Mouse (Mus musculus) cerebellum, adult 11-12 months (tissue): Measurements from ENCODE around the gene Gcn1l1.
"Not testable (repeated sequence)": the region's sequence is repeated elsewhere in the genome, so short reads cannot be mapped to it uniquely, and the experiment has no call there.

Source experiments
- DNase-seq: peaks from one replicate; pipeline ENCODE4 v3.0.0; 2022

Gcn1l1 gene

GRCm38 (mm10) chr5:115564737-115565393, at the start of gene Gcn1l1:
Gene Gcn1l1, plus strand, starts transcription at chr5:115565254.
- peak; percentile 77 for DNase-seq

DNA sequence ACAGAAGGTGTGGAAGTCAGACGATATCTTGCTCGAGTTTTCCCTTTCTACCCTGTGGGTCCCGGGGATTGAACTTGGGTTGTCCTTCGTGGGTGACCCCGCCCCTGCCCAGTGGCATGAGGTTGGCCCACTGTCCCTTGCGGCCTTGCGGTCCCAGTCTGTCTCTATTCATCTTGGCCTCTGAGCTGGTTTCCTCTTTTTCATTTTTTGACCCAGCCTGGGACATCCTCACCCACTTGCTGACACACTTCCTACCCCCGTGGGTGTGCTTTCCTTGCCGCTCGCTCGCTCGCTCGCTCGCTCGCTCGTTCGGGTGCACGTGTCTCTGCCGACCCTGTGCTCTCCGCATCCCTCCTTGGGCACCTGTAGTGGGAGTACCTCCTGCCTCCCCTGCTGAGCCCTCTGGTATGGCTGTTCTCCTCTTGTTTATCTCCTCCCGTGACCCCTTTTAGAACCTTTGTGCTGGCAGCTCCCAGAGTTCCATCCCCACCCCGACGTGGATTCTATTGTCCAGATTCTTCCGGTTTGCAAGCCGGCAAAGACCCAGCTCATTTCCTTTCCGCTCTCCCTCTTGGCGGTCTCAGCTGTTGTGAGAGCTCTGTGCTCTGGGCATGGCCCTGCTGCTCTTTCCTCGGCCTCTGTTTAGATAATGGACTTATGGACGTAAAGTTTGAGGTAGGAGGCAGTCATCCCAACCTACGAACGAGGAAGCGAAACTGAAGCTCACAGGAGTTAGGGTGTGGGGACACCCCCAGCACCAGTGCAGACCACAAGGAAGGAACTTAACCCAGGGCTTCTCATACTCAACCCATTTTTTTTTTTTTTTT, 48.8 kb upstream of the Gcn1l1 start:
- no peak for DNase-seq

- no peak for DNase-seq
Observed at GRCm38 (mm10) chr5:115516908-115517307, 48.1 kb upstream of the Gcn1l1 start.

GRCm38 (mm10) chr5:115517501-115517900, 47.6 kb upstream of the Gcn1l1 start:
- DNase-seq, result no peak

DNA sequence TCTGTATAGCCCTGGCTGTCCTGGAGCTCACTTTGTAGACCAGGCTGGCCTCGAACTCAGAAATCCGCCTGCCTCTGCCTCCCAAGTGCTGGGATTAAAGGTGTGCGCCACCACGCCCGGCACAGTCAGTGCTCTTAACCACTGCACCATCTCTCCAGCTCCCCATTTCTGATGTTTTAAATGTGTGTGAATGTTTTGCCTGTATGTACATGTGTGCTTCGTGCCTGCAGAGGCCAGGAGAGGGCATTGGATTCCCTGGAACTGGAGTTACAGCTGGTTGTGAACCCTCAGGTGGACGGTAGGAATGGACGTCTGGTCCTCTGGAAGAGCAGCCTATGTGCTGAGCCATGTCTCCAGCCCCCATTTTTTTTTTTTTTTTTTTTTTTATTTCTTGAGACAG, 46.8 kb upstream of the Gcn1l1 start:
- DNase-seq, result not testable (repeated sequence)

GRCm38 (mm10) chr5:115520325-115520869, 44.7 kb upstream of the Gcn1l1 start:
- no peak for DNase-seq

DNA sequence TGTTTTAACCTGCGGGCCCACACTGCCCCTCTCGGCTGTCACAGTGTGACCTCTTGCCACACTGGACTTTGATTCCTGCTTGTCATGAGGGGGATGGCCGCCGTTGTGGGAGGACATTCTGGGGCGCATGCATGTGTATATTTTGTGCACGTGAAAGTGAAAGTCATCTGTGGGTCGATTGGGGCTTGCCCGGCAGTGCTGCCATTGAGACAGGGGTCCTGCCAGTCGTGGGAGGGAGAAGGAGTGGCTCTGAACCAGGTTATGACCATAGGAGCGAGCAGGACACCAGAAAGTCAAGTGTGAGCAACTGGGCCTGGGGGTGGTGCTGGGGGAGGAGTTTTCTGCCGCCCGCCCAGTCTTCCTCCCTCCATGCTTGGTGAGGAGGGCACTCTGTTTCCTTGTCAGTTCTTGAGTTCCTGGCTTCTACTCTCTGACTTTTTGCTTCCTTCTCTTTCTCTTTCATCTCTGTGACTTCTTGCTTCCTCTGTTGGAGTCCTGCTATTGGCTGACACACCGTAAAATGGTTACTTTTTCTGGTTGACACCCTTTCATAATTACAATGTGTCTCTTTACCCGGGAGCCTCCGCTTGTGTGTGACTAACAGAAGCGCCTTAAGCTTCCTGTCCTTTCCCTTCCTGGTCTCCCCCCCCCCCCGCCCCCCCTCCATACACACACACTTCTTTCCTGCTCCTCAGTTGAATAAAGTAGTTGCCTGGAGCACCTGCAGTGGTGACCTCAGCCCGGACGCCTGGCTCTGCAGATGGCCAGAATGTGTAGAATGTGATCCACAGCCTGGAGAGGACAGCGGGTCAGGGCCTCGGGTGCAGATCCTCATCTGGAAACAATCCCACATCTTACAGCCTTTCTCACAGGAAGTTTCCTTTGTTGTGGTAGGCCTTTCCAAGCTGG, 43.2 kb upstream of the Gcn1l1 start:
- no peak for DNase-seq

DNA sequence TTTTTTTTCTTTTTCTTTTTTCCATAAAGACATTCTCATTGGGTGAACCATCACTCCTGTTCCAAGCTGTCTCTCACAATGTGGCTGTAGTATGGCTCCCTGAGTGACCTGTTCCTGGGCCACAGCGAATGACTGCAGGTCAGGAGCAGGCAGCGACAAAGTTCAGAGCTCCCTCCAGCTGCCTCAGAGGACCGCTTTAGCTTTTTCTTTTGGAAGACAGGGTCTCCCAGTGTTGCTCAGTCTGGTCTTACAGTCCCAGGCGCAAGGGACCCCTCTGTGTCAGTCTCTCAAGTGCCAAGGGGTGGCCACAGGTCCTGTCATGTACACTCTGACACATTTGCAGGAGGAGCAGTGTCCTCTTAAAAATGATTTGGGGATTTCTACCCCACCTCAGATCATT, 42.5 kb upstream of the Gcn1l1 start:
- no peak for DNase-seq

- DNase-seq, result no peak
Observed at GRCm38 (mm10) chr5:115522981-115523499, 42.0 kb upstream of the Gcn1l1 start.

DNA sequence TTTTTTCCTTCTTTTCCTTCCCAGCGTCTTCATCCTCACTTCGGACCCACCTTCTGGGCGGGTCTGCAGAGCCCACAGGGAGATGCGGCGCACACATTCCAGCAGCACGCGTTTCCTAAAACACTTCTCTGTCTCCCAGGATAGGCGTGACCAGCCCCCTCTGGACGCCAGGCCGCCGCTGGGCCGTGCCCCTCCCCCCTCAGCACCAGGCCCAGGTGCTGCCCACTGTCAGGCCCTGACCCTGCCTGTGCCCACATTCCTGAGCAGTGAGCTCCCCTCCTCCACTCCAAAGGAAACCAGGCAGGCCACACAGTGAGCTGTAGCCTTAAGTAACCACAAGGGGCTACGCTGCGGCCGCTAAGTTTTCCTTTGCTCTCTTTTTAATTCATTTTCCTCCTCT, 41.1 kb upstream of the Gcn1l1 start:
- peak; percentile 43 for DNase-seq

GRCm38 (mm10) chr5:115524471-115524870, 40.6 kb upstream of the Gcn1l1 start:
- no peak for DNase-seq

- peak; percentile 23 for DNase-seq
Observed at GRCm38 (mm10) chr5:115525416-115525815, 39.6 kb upstream of the Gcn1l1 start.

GRCm38 (mm10) chr5:115525943-115526342, 39.1 kb upstream of the Gcn1l1 start:
- peak; percentile 55 for DNase-seq

DNA sequence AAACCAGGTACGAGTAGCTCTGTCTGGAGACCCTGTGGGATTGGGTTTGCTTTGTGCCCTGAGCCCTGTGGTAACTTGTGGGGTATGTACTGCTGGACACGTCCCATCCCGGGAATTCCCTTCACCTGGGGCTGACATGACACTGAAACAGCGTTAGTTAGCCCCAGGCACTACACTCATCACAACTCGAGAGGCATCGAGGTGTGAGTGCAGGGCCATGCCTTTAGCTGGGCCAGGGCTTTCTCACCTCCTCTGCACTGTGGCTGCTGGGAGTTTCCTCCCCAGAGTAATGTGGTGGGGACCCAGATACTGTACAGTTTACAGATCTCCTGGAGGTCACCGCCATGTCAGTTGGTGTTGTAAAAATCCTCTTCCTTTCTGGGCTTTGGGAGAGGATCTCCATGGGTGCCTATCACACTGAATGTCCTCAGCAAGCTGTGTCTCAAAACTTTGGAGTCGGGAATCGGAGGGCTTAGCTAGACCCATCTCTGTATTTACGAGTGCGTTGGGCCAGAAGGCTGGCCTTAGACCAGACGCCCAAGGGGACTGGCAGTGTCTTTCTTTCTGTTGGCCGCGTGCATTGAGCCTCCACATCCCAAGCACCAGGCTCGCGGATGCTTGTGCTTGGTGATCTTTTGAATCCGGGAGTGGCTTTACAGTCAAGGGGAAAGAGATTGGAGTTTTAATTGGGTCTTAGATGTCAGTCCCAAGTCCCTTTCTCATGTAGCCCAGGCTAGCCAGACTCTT, 38.4 kb upstream of the Gcn1l1 start:
- DNase-seq, result peak; percentile 39

DNA sequence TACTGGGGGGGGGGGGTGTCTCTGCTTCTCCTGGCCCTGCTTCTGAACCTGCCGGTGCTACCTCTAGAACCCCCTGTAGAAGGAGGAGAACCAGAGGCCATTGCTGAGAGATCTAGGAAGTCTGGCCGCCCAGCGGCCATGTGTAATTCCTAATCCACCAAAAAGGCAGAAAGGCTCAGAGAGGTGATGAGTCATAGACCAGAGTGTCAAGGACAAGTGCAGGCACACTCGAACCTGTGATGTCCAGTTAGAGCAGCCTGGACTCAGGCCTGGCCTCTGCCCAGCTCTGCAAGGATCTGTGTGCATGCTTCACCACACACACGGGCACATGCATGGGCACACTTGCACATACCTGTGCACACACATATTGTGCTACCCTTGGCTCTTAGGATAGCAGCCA, 36.9 kb upstream of the Gcn1l1 start:
- DNase-seq, result no peak

GRCm38 (mm10) chr5:115529364-115529741, 35.7 kb upstream of the Gcn1l1 start:
- DNase-seq, result peak; percentile 66

- peak; percentile 76 for DNase-seq
Observed at GRCm38 (mm10) chr5:115529742-115530446, 35.2 kb upstream of the Gcn1l1 start.

GRCm38 (mm10) chr5:115530447-115530809, 34.6 kb upstream of the Gcn1l1 start:
- peak; percentile 96 for DNase-seq

GRCm38 (mm10) chr5:115531671-115532270, 33.3 kb upstream of the Gcn1l1 start:
- DNase-seq, result peak; percentile 90

GRCm38 (mm10) chr5:115534290-115534731, 30.7 kb upstream of the Gcn1l1 start:
- peak; percentile 58 for DNase-seq

DNA sequence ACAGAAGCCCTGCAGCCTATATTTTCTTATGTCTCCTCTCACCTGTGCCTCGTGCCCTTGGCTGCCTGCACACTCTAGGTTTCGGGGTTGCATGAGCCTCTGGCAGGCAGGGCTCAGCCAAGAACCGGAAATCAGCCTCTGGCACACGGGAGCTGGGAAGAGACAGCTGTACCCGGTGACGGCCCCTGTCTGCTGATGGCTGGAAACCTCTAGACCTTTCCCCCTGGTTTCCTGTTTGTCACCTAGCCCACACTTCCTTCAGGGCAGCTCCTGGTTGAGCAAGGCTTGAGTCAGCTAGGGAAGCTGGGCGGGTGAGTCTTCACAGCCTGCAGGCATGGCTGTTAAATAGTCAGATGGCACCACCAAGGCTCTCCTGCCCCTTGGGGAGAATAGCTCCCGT, 30.2 kb upstream of the Gcn1l1 start:
- DNase-seq, result no peak
